ENCODE assay signal across 9 mouse cellular contexts in genomic region chr11:98051611-98052128, GRCm38 (mm10). TPM values are rescaled to one million over a fixed set of nuclear protein-coding genes. Genes with fewer than 3 reads are reported as not detected.
A peak's percentile ranks its signal among the peaks of the same experiment; 100 is the strongest.
DNase-seq lines count a peak whose midpoint lies in the region; ATAC-seq lines count a peak whose summit lies in the region.
"Had no signal": no experiment of that assay in that cellular context is flagged by ENCODE, and none has a peak within 500 bp of the region (broad histone marks: within the 10 kb centered on the region; RNA-seq: fewer than 3 reads in every experiment).

No protein-coding gene starts in this region.

- peaks cover 21% of the 10 kb centered on the region for H3K4me1 ChIP-seq in heart, embryonic 16.5 days (ENCODE audit: control insufficient read depth, insufficient read depth, low read length)
- H3K4me1 ChIP-seq in hindbrain, embryonic 13.5 days (replicated peaks) = peaks cover 42% of the 10 kb centered on the region
- H3K4me1 ChIP-seq in midbrain, embryonic 15.5 days = peaks cover 17% of the 10 kb centered on the region

- no peaks in the 10 kb centered on the region for H3K9me3 ChIP-seq in heart, embryonic 16.5 days (replicated peaks; ENCODE audit: control insufficient read depth, low read length)
- H3K9me3 ChIP-seq in hindbrain, embryonic 13.5 days = no peaks in the 10 kb centered on the region
- H3K9me3 ChIP-seq in midbrain, embryonic 15.5 days = no peaks in the 10 kb centered on the region

- H3K27ac ChIP-seq in heart, embryonic 16.5 days (ENCODE audit: low read length) = no peak overlapping the region
- H3K27ac ChIP-seq in hindbrain, embryonic 13.5 days = no peak overlapping the region
- H3K27ac ChIP-seq in midbrain, embryonic 15.5 days = no peak overlapping the region

- H3K9ac ChIP-seq in heart, embryonic 16.5 days (ENCODE audit: low read length) = peak overlapping the region; percentile 70
- H3K9ac ChIP-seq in hindbrain, embryonic 13.5 days = peak overlapping the region; percentile 77
- no peak overlapping the region for H3K9ac ChIP-seq in midbrain, embryonic 15.5 days

- no peaks in the 10 kb centered on the region for H3K36me3 ChIP-seq in heart, embryonic 16.5 days (ENCODE audit: control insufficient read depth, insufficient read depth)
- no peaks in the 10 kb centered on the region for H3K36me3 ChIP-seq in hindbrain, embryonic 13.5 days
- no peaks in the 10 kb centered on the region for H3K36me3 ChIP-seq in midbrain, embryonic 15.5 days (replicated peaks)
- H3K36me3 ChIP-seq: G1E had no signal

- no peak for DNase-seq in heart, adult 9 months (ENCODE audit: low spot score in 2 of 2)
- peak; percentile 53 for DNase-seq in brain, adult 2 months (ENCODE audit: low read depth, low spot score)
- DNase-seq in right cerebral cortex, postnatal 25 days = no peak
- DNase-seq in left cerebral cortex, postnatal 36 days (ENCODE audit: low spot score in 2 of 2) = no peak

- peaks cover 27% of the 10 kb centered on the region for H3K27me3 ChIP-seq in heart, embryonic 16.5 days (ENCODE audit: control insufficient read depth, insufficient read depth, low read length)
- H3K27me3 ChIP-seq in hindbrain, embryonic 13.5 days = peaks cover 68% of the 10 kb centered on the region
- H3K27me3 ChIP-seq in midbrain, embryonic 15.5 days (replicated peaks) = peaks cover 42% of the 10 kb centered on the region

- 12% methylated on average over 12 of the region's 12 CpGs for WGBS in heart, embryonic 16.5 days
- 5% methylated on average over 12 of the region's 12 CpGs for WGBS in hindbrain, embryonic 13.5 days
- 8% methylated on average over 12 of the region's 12 CpGs for WGBS in midbrain, embryonic 15.5 days

- peak overlapping the region; percentile 86 for H3K4me2 ChIP-seq in heart, embryonic 16.5 days (ENCODE audit: low read depth, low read length)
- peak overlapping the region; percentile 69 for H3K4me2 ChIP-seq in hindbrain, embryonic 13.5 days
- H3K4me2 ChIP-seq in midbrain, embryonic 15.5 days = peak overlapping the region; percentile 68

- no peak for ATAC-seq in heart, embryonic 16.5 days (replicated peaks; ENCODE audit: extremely low read depth, insufficient read depth, low FRiP score)
- ATAC-seq in hindbrain, embryonic 13.5 days (ENCODE audit: low FRiP score) = 0 out of 2 replicates have a peak, but pooled peaks have one; percentile 6
- ATAC-seq in midbrain, embryonic 15.5 days (replicated peaks) = peak; percentile 28; the same call in 1 of the 2 replicates
- no peak for ATAC-seq in activated CD4-positive, CD25-positive, alpha-beta regulatory T cell, adult 4 months

- intact Hi-C loops in left cerebral cortex, postnatal 36 days (cut with DNase I) = loop anchor here (2.0 kb wide), 1 partner anchor 15 kb away; no protein-coding TSS in a partner anchor

- H3K4me3 ChIP-seq in heart, embryonic 16.5 days (ENCODE audit: low read length) = peak overlapping the region; percentile 59
- peak overlapping the region; percentile 55 for H3K4me3 ChIP-seq in hindbrain, embryonic 13.5 days
- peak overlapping the region; percentile 47 for H3K4me3 ChIP-seq in midbrain, embryonic 15.5 days

RNA-seq across cellular contexts. Expression of gene Stac2, which starts 1.6 kb away (rescaled TPM):
- 0.62 and 0.75 TPM in 2 replicates for polyA plus RNA-seq in heart, embryonic 16.5 days (2015; fragmentation: Nextera tagmentation; extraction: Ambion mirVana)
- polyA plus RNA-seq in hindbrain, embryonic 13.5 days (2015; fragmentation: Nextera tagmentation; extraction: Ambion mirVana) = 4.2 and 5.2 TPM in 2 replicates
- 2.6 and 3.9 TPM in 2 replicates for polyA plus RNA-seq in midbrain, embryonic 15.5 days (2015; fragmentation: Nextera tagmentation; extraction: Ambion mirVana)
- 100 to 1,000 TPM in 1 of 2 experiments, 10 to 100 TPM in 1; 69.6 to 102 TPM for total RNA-seq in left cerebral cortex, postnatal 36 days (2021)
- under 1 TPM in 1 of 2 experiments, not detected in 1; 0.37 TPM for polyA plus RNA-seq in activated CD4-positive, CD25-positive, alpha-beta regulatory T cell, adult 4 months (2017; shearing (Covaris generic))
- polyA plus RNA-seq: G1E had no signal

RNA-seq across cellular contexts. Expression of gene Rpl19, which starts 25.2 kb away (rescaled TPM):
- 596 and 670 TPM in 2 replicates for polyA plus RNA-seq in heart, embryonic 16.5 days (2015; fragmentation: Nextera tagmentation; extraction: Ambion mirVana)
- polyA plus RNA-seq in hindbrain, embryonic 13.5 days (2015; fragmentation: Nextera tagmentation; extraction: Ambion mirVana) = 689 and 706 TPM in 2 replicates
- polyA plus RNA-seq in midbrain, embryonic 15.5 days (2015; fragmentation: Nextera tagmentation; extraction: Ambion mirVana) = 622 and 634 TPM in 2 replicates
- 100 to 1,000 TPM; 524 to 620 TPM for total RNA-seq in left cerebral cortex, postnatal 36 days (2021)
- 1,000 to 10,000 TPM; 3,386 to 3,946 TPM for polyA plus RNA-seq in activated CD4-positive, CD25-positive, alpha-beta regulatory T cell, adult 4 months (2017; shearing (Covaris generic))

RNA-seq across cellular contexts. Expression of gene Cacnb1, which starts 28.8 kb away (rescaled TPM):
- polyA plus RNA-seq in heart, embryonic 16.5 days (2015; fragmentation: Nextera tagmentation; extraction: Ambion mirVana) = 6.3 and 6.7 TPM in 2 replicates
- 51.6 and 57.4 TPM in 2 replicates for polyA plus RNA-seq in hindbrain, embryonic 13.5 days (2015; fragmentation: Nextera tagmentation; extraction: Ambion mirVana)
- polyA plus RNA-seq in midbrain, embryonic 15.5 days (2015; fragmentation: Nextera tagmentation; extraction: Ambion mirVana) = 72.0 and 75.2 TPM in 2 replicates
- 100 to 1,000 TPM; 149 to 163 TPM for total RNA-seq in left cerebral cortex, postnatal 36 days (2021)
- 1 to 10 TPM; 1.4 to 2.9 TPM for polyA plus RNA-seq in activated CD4-positive, CD25-positive, alpha-beta regulatory T cell, adult 4 months (2017; shearing (Covaris generic))

RNA-seq across cellular contexts. Expression of gene Arl5c, which starts 55.7 kb away (rescaled TPM):
- polyA plus RNA-seq in heart, embryonic 16.5 days (2015; fragmentation: Nextera tagmentation; extraction: Ambion mirVana) = 7.7 and 13.2 TPM in 2 replicates
- 10.7 TPM in 2 replicates for polyA plus RNA-seq in hindbrain, embryonic 13.5 days (2015; fragmentation: Nextera tagmentation; extraction: Ambion mirVana)
- 9.5 and 10.8 TPM in 2 replicates for polyA plus RNA-seq in midbrain, embryonic 15.5 days (2015; fragmentation: Nextera tagmentation; extraction: Ambion mirVana)
- total RNA-seq in left cerebral cortex, postnatal 36 days (2021) = 1 to 10 TPM in 1 of 2 experiments, under 1 TPM in 1; 0.93 to 1.7 TPM
- 10 to 100 TPM; 70.4 to 78.5 TPM for polyA plus RNA-seq in activated CD4-positive, CD25-positive, alpha-beta regulatory T cell, adult 4 months (2017; shearing (Covaris generic))
- polyA plus RNA-seq: G1E had no signal

Comparison
In these comparisons a context has a peak if more than half of its experiments do, and no peak if none do; other contexts are left out.
1. ATAC-seq: peak in hindbrain, embryonic 13.5 days (single experiment) and midbrain, embryonic 15.5 days (single experiment); none in heart, embryonic 16.5 days (single experiment) and activated CD4-positive, CD25-positive, alpha-beta regulatory T cell, adult 4 months (single experiment).
2. Peak in every context shown above with its lines, with median percentiles within 50 percentile points of each other: H3K4me2 ChIP-seq and H3K4me3 ChIP-seq.